Mouse (Mus musculus) stomach, postnatal 0 days (tissue): ENCODE data around the gene Tmem30c. TPM values are rescaled to one million over a fixed set of nuclear protein-coding genes. Genes with fewer than 3 reads are reported as not detected.

Source experiments
- ATAC-seq: fragments of 200-750 bp; cut with Nextera tagmentation; 2 replicates; pipeline ENCODE4 v1.8.0; 2017; ENCODE audit not compliant: low FRiP score, low TSS enrichment
- DNase-seq: peaks from one replicate; pipeline ENCODE4 v3.0.0-alpha.2; 2016; ENCODE audit warnings: low spot score
- H3K27ac ChIP-seq: fragments of 300-500 bp; sonication (generic); replicated peaks from 2 replicates; pipeline ENCODE4 v1.5.1; 2014; ENCODE audit warnings: mild to moderate bottlenecking, control low read depth
- H3K27me3 ChIP-seq: fragments of 300-500 bp; sonication (generic); 2 replicates; pipeline ENCODE4 v1.6.1; 2014; ENCODE audit warnings: low read length; ENCODE audit not compliant: control insufficient read depth, insufficient read depth
- H3K36me3 ChIP-seq: fragments of 300-500 bp; sonication (generic); 2 replicates; pipeline ENCODE4 v1.6.1; 2014; ENCODE audit warnings: low read length, mixed read lengths; ENCODE audit not compliant: control insufficient read depth, insufficient read depth
- H3K4me1 ChIP-seq: fragments of 300-500 bp; sonication (generic); replicated peaks from 2 replicates; pipeline ENCODE4 v1.6.1; 2014; ENCODE audit warnings: antibody characterized with exemption; ENCODE audit not compliant: control insufficient read depth, insufficient read depth
- H3K4me2 ChIP-seq: fragments of 300-500 bp; sonication (generic); replicated peaks from 2 replicates; pipeline ENCODE4 v1.6.1; 2014; ENCODE audit warnings: low read depth, mild to moderate bottlenecking, control low read depth, moderate library complexity
- H3K4me3 ChIP-seq: fragments of 300-500 bp; sonication (generic); 2 replicates; pipeline ENCODE4 v1.5.1; 2014; ENCODE audit warnings: low read depth, low read length, control low read depth
- H3K9ac ChIP-seq: fragments of 300-500 bp; sonication (generic); 2 replicates; pipeline ENCODE4 v1.6.1; 2014; ENCODE audit warnings: mild to moderate bottlenecking, low read length, control low read depth, mixed read lengths
- H3K9me3 ChIP-seq: fragments of 300-500 bp; sonication (generic); 2 replicates; pipeline ENCODE4 v1.6.1; 2016; ENCODE audit warnings: low read length; ENCODE audit not compliant: control insufficient read depth
- CTCF ChIP-seq: IDR thresholded peaks from 2 replicates; pipeline ENCODE4 v1.5.1; 2016; ENCODE audit warnings: antibody characterized with exemption, low read depth, mild to moderate bottlenecking, moderate library complexity
- EP300 ChIP-seq: optimal IDR thresholded peaks from 2 replicates; pipeline ENCODE3; 2016; ENCODE audit warnings: antibody characterized with exemption
- WGBS: fragments of 180-500 bp; shearing (Covaris S2); extraction: QIAGEN DNeasy Blood & Tissue Kit; methylation state at CpG from one replicate; pipeline ENCODE4 v1.1.7; 2014; 5-methylcytosine and 5-hydroxymethylcytosine counted together
- polyA plus RNA-seq: library from polyadenylated mRNA; unstranded; fragments of >200 nt; fragmentation: Nextera tagmentation; extraction: Ambion mirVana; gene quantifications from 2 replicates; pipeline ENCODE4 v1.2.1, GENCODE M21; 2015

The Tmem30c gene
- polyA plus RNA-seq, 1 experiment from 2014 or later, result not detected

- TF ChIP-seq CTCF (no peak), EP300 (no peak)
- H3K9ac ChIP-seq, result no peak overlapping the region
- WGBS, result 84% methylated on average over 4 of the region's 4 CpGs
- H3K4me1 ChIP-seq, result no peaks in the 10 kb centered on the region
- H3K36me3 ChIP-seq, result no peaks in the 10 kb centered on the region
- no peak for DNase-seq
- no peak for ATAC-seq
- H3K4me2 ChIP-seq, result no peak overlapping the region
- no peak overlapping the region for H3K4me3 ChIP-seq
- H3K27me3 ChIP-seq, result no peaks in the 10 kb centered on the region
- no peaks in the 10 kb centered on the region for H3K9me3 ChIP-seq
- H3K27ac ChIP-seq, result peak overlapping the region; percentile 54; the same call in 1 of the 2 replicates
Measured at GRCm38 (mm10) chr16:57250991-57251390, 41.7 kb downstream of the Tmem30c start.

GRCm38 (mm10) chr16:57247464-57247863, 45.2 kb downstream of the Tmem30c start:
- no peaks in the 10 kb centered on the region for H3K27me3 ChIP-seq
- no peaks in the 10 kb centered on the region for H3K9me3 ChIP-seq
- H3K36me3 ChIP-seq, result no peaks in the 10 kb centered on the region
- no peaks in the 10 kb centered on the region for H3K4me1 ChIP-seq
- no peak for ATAC-seq
- 87% methylated on average over 4 of the region's 4 CpGs for WGBS
- H3K27ac ChIP-seq, result no peak overlapping the region
- H3K4me2 ChIP-seq, result no peak overlapping the region
- DNase-seq, result no peak
- H3K4me3 ChIP-seq, result no peak overlapping the region
- TF ChIP-seq CTCF (no peak), EP300 (no peak)
- no peak overlapping the region for H3K9ac ChIP-seq

GRCm38 (mm10) chr16:57246596-57246995, 46.1 kb downstream of the Tmem30c start:
- H3K9ac ChIP-seq, result no peak overlapping the region
- ATAC-seq (no peak), DNase-seq (no peak)
- H3K4me1 ChIP-seq, result no peaks in the 10 kb centered on the region
- H3K4me3 ChIP-seq, result no peak overlapping the region
- H3K27me3 ChIP-seq, result no peaks in the 10 kb centered on the region
- no peak overlapping the region for H3K27ac ChIP-seq
- no peaks in the 10 kb centered on the region for H3K36me3 ChIP-seq
- 69% methylated on average over 3 of the region's 3 CpGs for WGBS
- H3K9me3 ChIP-seq, result no peaks in the 10 kb centered on the region
- no peak overlapping the region for H3K4me2 ChIP-seq
- no peak for TF ChIP-seq EP300
- no peak for TF ChIP-seq CTCF

- 8% methylated on average over 6 of the region's 6 CpGs for WGBS
- no peaks in the 10 kb centered on the region for H3K36me3 ChIP-seq
- H3K27ac ChIP-seq, result no peak overlapping the region
- ATAC-seq, result peak; percentile 63; the same call in 1 of the 2 replicates
- H3K9ac ChIP-seq, result no peak overlapping the region
- no peaks in the 10 kb centered on the region for H3K9me3 ChIP-seq
- no peaks in the 10 kb centered on the region for H3K27me3 ChIP-seq
- H3K4me3 ChIP-seq, result no peak overlapping the region
- no peak overlapping the region for H3K4me2 ChIP-seq
- peak; percentile 79 for DNase-seq
- no peaks in the 10 kb centered on the region for H3K4me1 ChIP-seq
- TF ChIP-seq CTCF, result peak; percentile 95
- no peak for TF ChIP-seq EP300
Measured at GRCm38 (mm10) chr16:57243858-57244248, 48.8 kb downstream of the Tmem30c start.

GRCm38 (mm10) chr16:57243205-57243857, 49.3 kb downstream of the Tmem30c start:
- 45% methylated on average over 10 of the region's 10 CpGs for WGBS
- ATAC-seq (peak; percentile 26; the same call in 1 of the 2 replicates), DNase-seq (no peak)

GRCm38 (mm10) chr16:57242857-57243204, 49.8 kb downstream of the Tmem30c start:
- Histone ChIP-seq H3K4me3 (no peak overlapping the region), H3K9ac (no peak overlapping the region), H3K4me1 (no peaks in the 10 kb centered on the region), H3K4me2 (no peak overlapping the region), H3K9me3 (no peaks in the 10 kb centered on the region), H3K27ac (no peak overlapping the region), H3K27me3 (no peaks in the 10 kb centered on the region), H3K36me3 (no peaks in the 10 kb centered on the region)
- ATAC-seq, result no peak
- TF ChIP-seq EP300, result no peak
- TF ChIP-seq CTCF, result no peak
- 89% methylated on average over 5 of the region's 5 CpGs for WGBS
- DNase-seq, result no peak

More at GRCm38 (mm10) chr16:57243205-57243857, 49.3 kb downstream of the Tmem30c start:
- H3K27ac ChIP-seq, result no peak overlapping the region
- H3K9me3 ChIP-seq, result no peaks in the 10 kb centered on the region
- H3K36me3 ChIP-seq, result no peaks in the 10 kb centered on the region
- no peak overlapping the region for H3K4me3 ChIP-seq
- H3K27me3 ChIP-seq, result no peaks in the 10 kb centered on the region
- TF ChIP-seq EP300, result no peak
- TF ChIP-seq CTCF, result peak; percentile 62
- no peak overlapping the region for H3K4me2 ChIP-seq
- H3K4me1 ChIP-seq, result no peaks in the 10 kb centered on the region
- no peak overlapping the region for H3K9ac ChIP-seq
